ENCODE assay signal across 9 mouse cellular contexts in the genomic region with DNA sequence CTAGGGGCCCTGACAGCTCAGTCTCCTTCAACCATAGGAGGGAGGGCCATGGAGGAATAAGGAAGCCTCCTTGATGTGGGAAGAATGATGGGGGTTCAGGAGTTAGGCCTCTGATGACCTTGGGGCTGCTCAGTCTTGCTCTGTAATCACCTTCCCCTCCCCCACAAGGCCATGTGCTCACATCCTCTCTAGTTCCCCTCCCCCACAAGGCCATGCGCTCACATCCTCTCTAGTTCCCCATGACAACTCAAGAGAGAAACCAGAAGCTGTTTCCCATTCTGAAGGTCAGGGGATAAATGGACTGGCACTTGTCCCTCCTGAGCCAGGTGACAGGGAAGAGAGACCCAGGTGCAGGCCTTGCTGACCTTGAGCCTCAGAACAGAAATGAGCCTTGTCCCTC.
A peak's percentile ranks its signal among the peaks of the same experiment; 100 is the strongest.
DNase-seq lines count a peak whose midpoint lies in the region; TF ChIP-seq lines count a peak whose summit lies in the region.
"Had no signal": no experiment of that assay in that cellular context is flagged by ENCODE, and none has a peak within 500 bp of the region (broad histone marks: within the 10 kb centered on the region; RNA-seq: fewer than 3 reads in every experiment).

No protein-coding gene starts in this region.

- intact Hi-C loops in left cerebral cortex, postnatal 4 days (cut with DNase I), result no loop called here

- DNase-seq in kidney, postnatal 14 days, result peak; percentile 23
- DNase-seq in kidney, adult 11 months, result no peak
- DNase-seq in CD4-positive helper T cell, adult 2 months (ENCODE audit: low read depth, low spot score), result peak; percentile 19
- DNase-seq in R1 (ENCODE audit: low read depth, low spot score), result peak; percentile 45
- DNase-seq in spleen, postnatal 36 days (ENCODE audit: low spot score in 2 of 2), result peak; percentile 54 to 74
- DNase-seq in left cerebral cortex, postnatal 4 days, result no peak
- no peak for DNase-seq in cerebellum, adult 2 months
- DNase-seq: gastrocnemius, postnatal 10 days had no signal

- no peaks in the 10 kb centered on the region for H3K27me3 ChIP-seq in cerebellum, adult 2 months (ENCODE audit: control insufficient read depth, insufficient read depth, low read length)

- H3K27ac ChIP-seq in cerebellum, adult 2 months (ENCODE audit: insufficient read depth, low read length), result no peak overlapping the region
- H3K27ac ChIP-seq: hindbrain, postnatal 0 days had no signal

- TF ChIP-seq POLR2A in cerebellum, adult 2 months (IDR thresholded peaks at IDR 0.05; ENCODE audit: borderline replicate concordance, insufficient read depth, low read length), result no peak

- no peak overlapping the region for H3K4me3 ChIP-seq in cerebellum, adult 2 months (replicated peaks; ENCODE audit: insufficient read depth, low read depth, low read length)

- TF ChIP-seq CTCF in cerebellum, adult 2 months (IDR thresholded peaks at IDR 0.05; ENCODE audit: borderline replicate concordance, insufficient read depth, low read depth, low read length), result no peak

- 100% methylated on average over 1 of the region's 1 CpGs for WGBS in cerebellum, adult 2 months

- H3K4me1 ChIP-seq in cerebellum, adult 2 months (ENCODE audit: control insufficient read depth, insufficient read depth, low read length), result peaks cover 2% of the 10 kb centered on the region; the same call in 1 of the 2 replicates

Comparison
In these comparisons a context has a peak if more than half of its experiments do, and no peak if none do; other contexts are left out.
1. DNase-seq: peak in kidney, postnatal 14 days (single experiment), CD4-positive helper T cell, adult 2 months (single experiment), R1 (single experiment) and spleen, postnatal 36 days (2 of 2); none in kidney, adult 11 months (single experiment), left cerebral cortex, postnatal 4 days (single experiment) and cerebellum, adult 2 months (0 of 2).